Mouse (Mus musculus): ENCODE measurements around the gene Ksr2. TPM values are rescaled to one million over a fixed set of nuclear protein-coding genes. Genes with fewer than 3 reads are reported as not detected.
A peak's percentile ranks its signal among the peaks of the same experiment; 100 is the strongest.

The Ksr2 gene
- total RNA-seq, 2 experiments from 2014 or later = 3.6 to 5.1 TPM

DNA sequence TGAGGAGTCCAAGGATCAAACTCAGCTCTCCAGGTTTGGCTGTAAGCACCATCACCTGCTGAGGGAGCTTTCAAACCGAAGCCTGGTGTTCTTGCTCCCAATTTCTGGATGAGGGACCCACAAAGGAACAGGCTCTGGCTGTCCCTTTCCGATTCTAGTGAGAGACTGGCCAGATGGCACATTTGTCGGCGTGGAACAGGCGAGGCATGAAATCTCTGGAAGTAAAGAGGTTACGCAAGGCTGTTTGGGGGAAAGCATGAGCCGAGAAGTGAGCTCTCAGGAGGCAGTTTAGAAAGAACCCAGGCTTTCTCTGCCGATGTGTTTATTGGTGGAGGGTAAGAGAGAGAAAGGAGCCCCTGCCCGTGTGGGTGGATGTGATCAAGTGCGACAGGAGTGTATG, 109.2 kb downstream of the Ksr2 start:
- no peak for DNase-seq

DNA sequence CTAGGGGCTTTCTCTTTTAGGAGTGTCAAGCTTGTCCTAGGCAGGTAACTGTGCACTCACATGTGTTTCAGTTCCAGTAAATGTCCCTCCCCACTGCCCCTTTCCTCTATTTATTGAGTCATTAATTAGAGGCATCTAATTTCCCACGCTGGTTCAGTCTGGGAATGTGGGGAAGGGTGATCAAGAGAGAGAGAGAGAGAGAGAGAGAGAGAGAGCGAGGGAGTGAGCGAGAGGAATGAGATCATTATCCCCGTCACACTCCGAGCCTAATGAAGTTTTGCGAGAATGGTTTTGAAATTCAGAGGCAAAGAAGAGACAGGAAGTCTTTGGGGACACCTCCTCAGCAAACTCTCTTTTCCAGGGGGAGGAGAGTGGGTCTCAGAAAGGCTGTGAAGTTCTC, 117.2 kb downstream of the Ksr2 start:
- DNase-seq = no peak

DNA sequence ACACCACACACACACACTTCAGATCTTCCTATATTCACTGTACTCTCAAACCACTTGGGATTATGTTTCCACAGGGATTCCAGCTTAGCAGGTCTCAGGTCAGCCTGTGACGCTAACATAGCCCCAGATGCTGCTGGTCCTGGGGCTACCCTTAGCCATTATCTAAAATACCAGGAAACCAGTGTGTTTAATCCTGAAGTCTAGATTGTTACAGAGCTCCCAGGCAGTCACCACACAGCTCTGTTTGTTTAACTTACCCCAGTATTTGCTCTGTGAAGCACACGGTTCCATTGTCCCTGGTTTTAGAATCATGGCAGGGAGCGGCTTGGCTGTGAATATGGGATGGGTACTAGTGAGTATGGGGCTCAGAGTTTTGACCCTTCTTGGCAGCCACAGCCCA, 125.4 kb downstream of the Ksr2 start:
- no peak for DNase-seq

DNA sequence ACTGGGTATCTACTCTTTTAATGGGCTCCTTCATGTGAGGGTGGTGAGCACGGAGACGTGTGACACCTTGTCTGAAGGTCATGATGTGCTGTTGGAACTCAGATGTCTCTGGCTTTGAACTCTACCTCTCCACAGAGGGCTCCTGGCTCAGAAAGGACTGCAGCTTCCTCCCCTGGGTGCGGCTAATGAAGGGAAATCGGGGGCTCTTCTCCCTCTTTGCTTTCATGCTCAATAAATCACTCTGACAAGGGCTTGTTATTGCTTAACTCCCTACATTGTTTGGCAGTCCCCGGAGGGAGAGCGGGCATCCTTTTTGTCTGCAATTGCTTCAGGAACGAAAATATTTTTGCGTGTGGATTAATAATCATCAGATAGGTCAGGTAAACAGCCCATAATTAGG, 127.9 kb downstream of the Ksr2 start:
- no peak for DNase-seq

DNA sequence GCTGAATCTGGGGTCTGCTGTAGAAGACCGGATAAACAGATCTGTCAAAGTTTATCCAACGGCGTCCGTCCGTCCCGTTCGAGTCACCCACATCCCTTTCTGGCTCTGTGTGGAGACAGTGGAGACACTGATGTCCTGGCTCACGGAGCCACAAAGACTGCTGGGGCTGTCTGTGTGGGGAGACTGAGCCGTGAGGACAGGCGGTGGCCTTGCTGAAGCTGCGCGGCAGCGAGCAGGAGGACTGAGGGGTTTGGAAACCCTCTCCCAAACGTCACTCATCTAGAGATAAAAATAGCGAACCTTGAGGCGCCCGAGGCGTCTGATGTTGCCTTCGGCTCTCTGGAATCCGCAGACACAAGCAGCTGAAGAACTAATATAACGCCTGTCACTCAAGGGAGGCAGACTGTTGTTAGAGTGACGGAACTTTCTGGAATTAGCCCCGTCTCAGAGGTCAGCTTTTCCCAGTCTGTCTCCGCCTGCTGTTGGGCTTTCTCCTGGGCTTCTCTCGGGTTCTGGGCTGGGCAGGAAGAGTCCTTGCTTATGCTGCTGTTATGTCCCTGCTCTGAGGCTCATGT, 133.0 kb downstream of the Ksr2 start:
- no peak for DNase-seq

DNA sequence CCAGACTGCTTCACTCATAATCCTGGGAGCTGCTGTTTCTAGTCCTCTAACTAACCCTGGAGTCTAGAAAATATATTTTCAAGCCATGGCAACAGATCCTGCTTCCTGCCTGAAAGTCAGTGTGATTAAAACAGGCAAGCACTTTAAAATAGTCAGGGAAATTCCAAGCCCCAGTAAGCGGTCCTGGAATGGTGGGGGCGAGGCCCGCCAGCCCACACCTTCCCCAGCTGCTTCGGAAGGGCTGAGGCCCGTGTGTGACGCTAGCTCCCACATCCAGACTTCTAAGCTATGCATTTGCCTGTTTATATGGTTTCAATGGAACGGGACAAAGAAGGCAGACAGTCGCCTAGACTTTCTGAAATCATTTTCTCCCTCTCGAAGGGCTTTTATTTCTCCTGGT, 137.2 kb downstream of the Ksr2 start:
- DNase-seq = no peak

DNA sequence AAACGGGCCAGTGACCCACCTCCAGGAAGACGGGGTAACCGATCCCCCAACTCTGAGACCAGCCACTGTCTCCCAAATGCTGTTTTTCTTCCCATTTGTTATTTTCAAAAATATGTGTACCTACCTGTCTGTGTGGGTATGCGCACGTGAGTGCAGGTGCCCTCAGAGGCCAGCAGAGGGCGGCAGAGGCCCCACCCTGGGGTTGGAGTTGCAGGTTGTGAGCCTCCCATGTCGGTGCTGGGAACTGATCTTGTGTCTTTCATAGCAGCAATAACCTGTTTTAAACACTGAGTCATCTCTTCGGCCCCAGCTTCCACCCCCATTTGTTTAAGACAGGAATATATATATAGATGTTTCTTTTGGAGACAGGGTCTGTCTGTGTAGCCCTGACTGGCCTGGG, 138.3 kb downstream of the Ksr2 start:
- no peak for DNase-seq

DNA sequence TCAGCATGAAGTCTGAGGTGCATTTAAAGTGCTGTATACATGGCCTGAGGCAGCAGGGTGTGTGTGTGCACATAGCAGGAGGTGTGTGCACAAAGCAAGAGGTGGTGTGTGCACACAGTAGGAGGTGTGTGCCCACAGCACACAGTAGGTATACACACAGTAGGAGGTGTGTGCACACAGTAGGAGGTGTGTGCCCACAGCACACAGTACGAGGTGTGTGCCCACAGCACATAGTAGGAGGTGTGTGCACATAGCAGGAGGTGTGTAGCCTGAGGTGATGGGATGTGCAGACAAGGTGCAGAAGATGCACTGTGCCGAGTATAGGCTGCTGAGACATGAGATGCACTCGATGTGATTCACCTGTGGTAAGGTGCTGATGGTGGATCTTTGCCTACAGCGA, 140.7 kb downstream of the Ksr2 start:
- DNase-seq = no peak

DNA sequence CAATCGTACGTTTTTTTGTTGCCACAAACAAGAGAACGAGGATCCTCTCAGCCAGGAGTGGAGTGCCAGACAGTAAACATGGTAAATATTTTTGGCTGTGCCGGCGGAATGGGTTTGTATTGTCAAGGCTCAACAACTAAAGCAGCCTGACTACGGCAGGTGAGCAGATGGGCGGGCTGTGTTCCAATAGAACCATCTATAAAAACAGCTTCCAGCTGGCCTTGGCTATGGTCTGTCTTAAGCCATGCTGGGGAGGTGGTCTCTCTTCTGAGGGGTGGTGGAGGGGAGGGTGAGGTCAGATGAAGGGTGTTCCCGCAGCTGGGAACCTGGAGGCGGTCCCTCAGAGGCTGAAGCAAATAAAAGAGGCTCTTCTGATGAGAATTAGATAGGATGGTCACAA, 142.8 kb downstream of the Ksr2 start:
- no peak for DNase-seq

DNA sequence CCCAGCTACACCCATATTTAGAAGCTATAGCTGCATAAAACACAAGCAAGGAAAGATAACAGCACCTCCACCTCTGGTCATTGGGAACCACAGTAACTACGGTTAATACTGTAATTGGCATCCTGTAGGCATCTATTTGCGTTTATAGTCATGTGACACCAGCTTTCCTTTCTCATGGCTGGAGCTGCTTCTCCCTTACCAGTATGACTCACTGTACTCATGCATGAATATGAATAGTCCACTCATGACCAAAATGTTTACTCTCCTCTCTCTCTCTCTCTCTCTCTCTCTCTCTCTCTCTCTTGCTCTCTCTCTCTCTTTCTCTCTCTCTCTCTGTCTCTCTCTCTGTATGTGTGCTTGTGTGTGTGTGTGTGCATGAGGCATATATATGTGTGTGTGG, 147.3 kb downstream of the Ksr2 start:
- no peak for DNase-seq

DNA sequence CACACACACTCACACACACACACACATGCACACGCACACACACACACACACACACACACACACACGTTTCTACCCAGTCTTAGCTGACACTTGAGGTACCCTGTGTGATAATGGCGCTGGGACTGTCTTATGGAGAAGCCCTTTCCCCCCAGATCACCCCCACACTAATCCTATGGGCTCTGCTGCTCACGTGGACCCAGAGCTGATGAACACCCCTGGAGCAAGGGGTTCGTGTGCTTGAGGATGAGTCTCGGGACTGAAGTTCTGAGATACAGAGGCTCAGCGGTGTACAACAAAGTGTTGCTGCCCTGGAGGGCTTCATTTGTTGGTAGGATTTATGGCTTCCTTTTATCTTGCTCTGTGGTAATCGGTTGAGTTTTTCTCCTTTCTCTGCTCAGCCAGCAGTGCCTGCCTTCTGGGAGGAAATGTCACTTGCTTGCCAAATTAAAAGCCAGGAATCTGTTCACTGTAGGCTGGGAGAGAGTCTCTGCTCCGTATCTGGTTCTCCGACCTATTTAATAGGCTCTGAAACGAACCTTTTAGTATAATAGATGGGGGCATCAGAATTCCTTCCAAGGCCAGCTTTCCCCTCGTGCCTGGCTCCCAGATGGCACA, 152.4 kb downstream of the Ksr2 start:
- peak; percentile 14 for DNase-seq

DNA sequence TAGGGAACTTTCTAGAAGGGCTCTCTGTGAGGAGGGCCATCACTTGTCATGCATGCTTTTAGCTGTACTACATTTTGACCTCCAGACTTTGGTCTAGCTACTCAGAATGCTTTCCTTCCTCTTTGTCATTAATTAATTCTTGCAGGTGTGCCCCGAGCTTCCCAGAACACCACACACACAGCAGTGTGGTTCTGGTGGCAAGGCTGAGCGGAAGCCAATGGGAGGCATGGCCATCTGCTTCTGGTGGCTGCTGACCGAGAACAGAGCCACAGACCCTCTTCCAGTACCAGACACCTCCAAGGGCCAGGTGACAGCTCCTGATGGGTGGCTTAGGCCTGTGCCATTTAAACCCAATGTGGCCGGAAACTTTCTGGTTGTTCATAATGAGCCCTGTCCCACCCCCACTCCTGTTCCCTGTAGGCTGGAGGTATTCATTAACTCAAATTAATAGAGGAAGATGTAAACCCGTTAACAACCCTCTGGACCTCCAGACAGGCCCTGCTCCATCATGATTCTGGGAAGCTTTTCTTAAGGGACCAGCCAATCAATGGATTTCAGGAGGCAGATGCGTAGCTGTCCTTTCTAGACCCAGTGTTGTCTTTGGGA, 155.5 kb downstream of the Ksr2 start:
- DNase-seq = no peak

DNA sequence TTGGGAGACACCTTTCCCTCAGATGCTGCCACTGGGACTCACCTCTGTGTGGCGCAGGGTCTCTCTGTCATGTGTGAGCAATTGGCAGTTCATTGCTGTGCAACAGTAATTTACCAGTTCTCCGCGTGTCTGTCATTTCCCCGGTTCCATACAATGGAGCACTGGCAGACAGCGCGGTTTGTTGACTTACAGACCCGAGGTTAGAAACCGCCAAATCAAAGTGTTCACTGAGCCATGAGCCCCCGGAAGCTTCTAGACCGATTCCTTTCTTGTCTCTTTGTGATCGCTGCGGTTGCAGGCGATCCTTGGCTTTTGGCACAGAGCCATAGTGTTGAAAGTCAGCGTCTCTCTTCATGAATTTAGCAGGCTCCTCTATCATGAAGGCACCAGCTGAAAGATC, 158.6 kb downstream of the Ksr2 start:
- peak; percentile 15 for DNase-seq

DNA sequence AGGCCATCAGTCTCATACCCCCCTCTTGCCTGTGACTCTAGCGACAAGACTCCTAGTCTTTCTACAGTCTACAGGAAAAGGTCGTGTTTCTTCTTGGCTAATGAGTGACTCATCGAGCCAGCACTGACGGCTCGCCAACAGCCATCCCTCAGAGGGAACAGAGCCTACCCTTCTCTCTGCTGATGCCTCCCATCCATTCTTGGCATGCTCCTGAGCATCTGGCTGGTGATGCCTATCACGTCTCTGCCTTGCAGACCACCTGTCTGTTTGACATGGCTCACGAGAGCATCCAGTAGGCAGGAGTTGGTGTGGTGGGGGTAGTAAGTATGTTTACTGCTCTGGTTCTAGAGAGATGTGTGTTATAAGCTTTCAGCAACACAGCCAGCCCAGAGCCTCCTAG, 161.1 kb downstream of the Ksr2 start:
- DNase-seq = peak; percentile 13

DNA sequence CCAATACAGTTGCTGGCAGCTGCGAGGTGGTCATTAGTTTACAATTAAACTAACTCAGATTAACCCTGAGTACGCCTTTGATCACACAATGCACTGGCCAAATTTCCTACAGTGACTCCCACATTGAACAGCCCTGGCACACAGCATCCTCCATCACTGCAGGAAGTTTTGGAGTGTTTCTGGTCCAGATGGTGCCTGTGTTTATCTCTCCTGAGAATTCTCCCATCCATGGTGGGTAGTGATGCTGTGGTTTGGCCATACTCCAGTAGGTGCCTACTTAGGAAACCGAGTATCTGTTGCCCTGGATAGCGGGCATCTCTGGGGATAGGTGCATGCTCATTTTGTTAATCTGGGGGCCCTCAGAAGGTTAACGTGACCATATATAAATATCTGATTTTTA, 163.8 kb downstream of the Ksr2 start:
- DNase-seq = no peak

DNA sequence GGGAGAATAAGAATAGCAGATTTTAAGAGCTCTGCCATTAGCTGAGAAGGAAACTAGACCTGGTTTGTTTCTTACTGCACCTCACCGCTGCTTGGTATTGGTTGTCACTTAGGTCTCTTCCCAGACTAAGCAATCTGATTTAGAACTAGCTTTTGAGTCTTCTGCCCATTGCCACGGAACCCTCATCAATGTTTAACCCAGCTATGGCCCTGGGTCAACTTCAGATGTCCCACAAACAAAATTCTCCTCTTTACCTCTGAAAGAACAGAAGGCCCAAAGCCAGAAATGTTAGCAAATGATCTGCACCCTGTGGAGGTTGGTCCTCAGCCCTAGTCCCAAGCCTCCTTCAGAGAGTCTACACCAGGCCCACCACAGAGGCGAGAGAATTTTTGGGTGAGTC, 167.9 kb downstream of the Ksr2 start:
- no peak for DNase-seq

DNA sequence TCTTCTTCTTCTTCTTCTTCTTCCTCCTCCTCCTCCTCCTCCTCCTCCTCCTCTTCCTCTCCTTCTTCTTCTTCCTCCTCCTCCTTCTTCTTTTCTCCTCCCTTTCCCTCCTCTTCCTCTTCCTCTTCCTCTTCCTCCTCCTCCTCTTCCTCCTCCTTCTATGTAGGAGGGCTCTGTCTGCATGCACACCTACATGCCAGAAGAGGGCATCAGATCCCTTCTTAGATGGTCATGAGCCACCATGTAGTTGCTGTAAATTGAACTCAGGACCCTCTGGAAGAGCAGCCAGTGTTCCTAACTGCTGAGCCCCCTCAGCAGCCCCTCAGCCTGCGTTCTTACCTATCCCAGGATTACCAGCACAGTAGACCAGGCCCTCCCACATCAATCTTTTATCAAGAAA, 170.6 kb downstream of the Ksr2 start:
- DNase-seq = no peak

DNA sequence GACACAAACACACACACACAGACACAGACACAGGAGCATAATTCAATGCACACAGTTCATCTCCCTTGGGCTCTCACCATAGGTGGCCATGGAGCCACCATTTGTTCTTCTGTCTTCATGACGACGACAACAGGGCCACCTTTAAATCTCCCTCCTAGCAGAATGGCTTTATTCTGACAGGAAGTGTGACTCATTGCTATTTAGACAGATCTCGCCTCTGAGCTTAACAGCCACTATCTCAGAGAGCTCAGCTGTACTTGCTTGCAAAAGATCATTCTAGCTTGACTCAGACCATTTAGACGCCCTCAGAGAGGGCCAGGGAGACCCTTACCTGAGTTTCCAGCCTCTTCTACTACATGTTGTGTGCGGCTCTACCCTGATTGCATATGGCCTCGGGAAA, 175.5 kb downstream of the Ksr2 start:
- no peak for DNase-seq

DNA sequence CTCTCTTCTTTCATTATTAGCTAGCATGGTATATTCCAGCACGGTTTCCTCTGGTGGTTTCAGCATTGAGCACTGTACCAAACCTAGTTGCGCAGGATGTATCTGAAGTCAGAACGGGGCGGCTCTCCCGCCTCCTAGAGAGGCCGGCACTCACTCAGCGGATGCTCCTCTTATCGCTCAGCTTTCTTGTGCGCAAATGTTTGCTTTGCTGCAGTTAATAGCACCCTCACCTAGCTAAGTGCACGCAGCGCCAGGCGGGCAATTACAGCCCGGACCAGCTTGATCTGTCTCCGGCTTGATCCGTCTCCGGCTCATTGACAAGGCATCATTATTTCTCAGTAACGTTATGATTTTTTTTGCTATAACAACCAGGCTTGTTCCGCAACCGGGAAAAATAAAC, 179.5 kb downstream of the Ksr2 start:
- DNase-seq = no peak

DNA sequence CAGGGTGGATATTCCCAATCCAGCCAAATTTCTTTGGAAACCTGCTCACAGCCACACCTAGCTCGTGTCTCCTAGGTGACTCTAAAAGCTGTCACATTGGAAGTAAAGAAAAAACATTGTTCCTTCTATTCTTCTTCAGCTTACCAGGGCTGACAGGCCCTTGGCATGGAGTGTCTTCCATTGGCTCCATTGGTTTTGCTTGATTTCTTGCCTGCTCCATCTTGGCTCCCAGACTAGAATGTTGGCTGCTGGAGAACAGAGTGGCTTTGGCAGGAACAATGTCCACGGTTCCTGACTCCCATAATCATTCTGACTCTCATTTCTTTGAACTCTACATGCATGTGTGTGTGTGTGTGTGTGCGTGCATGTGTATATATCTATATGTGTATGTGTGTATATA, 183.0 kb downstream of the Ksr2 start:
- no peak for DNase-seq

DNA sequence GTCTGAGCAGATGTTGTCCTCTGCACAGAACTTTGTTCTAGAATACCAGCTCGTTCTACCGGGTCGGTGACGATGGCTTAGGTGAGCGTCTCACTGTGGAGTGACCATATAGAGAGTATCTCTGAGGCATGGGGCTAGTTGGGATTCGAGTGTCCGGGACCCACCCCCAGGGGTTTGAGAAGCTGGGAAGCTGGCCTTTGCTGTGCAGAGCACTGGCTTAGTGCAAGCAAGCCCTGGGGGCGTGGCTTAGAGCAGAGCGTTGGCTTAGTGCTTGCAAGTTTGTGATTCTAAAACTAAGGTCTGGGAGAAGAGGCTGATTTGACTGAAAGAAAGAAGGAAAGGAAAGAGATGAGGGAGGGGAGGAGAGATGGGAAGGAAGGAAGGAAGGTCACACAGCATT, 188.2 kb downstream of the Ksr2 start:
- peak; percentile 12 for DNase-seq

DNA sequence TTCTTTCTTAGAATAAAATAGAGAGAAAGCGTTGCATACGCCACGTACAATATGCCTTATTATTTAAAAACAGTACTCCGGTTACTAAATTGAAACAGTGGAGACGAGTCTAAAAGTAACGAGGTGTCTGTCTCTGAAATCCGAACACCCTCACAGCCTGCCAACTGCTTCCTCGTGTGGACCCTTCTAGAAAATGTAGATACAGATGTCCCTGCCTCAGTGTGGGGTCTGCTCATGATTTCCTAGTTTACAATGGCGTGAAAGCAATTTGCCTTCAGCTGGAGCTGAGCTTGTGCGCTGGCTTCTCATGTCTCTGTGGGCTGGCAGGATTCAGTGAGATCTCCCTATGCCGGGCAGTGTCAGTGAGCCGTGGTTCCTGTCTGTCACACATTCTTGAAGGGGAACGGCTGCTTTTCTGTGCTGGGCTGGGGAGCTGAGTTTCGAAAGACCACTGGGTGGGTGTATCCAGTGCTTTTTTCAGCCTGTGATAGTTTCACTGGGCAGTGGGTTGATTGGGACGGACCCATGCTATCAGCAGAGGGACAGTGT, 194.0 kb downstream of the Ksr2 start:
- no peak for DNase-seq

DNA sequence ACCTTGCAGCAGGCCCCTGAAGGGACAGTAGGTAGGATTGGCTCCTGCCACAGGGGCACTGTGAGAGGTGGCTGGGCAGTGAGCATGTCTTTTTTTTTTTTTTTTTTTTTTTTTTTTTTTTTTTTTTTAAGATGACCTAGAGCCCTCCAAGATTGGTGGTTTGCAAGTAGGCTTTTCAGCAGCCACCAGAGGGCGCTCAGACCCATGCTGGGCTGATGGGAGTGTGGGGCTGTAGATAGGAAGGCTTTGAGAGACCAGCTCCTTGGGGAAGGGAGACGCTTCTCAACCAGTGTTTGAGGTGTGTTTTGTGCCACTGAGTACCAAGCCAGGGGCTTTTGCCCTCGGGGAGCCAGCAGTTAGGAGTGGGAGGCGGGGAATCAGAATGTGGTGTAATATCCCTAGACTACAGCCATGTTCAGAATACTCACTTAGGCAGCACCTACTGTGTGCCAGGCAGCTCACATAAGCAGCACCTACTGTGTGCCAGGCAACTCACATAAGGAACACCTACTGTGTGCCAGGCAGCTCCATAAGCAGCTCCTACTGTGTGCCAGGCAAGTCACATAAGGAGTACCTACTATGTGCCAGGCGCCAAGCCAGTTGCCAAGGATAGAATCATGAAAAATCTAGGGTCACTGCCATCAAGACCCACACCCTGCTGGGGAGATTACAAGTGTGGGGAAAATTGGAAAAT, 200.7 kb downstream of the Ksr2 start:
- peak; percentile 88 for DNase-seq

DNA sequence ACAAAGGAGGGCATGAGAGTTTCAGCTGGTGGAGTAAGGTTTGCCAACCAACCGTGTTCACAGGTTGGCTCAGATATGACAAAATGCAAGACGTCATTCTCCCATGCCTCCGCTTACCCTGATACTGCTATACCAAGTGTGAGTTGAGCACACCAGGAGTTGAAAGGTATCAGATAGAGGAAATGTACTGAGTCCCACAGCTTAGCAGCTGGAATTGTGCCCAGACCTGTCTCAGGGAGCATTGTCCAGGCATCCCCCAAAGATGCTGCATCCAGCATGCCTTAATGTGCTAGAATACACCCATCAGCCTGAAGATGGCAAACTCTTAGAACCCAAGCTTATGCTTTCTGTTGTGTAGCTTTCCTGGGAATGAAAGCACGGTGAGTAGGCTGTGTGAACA, 206.5 kb downstream of the Ksr2 start:
- no peak for DNase-seq

Data from adrenal gland, postnatal 10 days (tissue).